Mouse (Mus musculus): ENCODE measurements at regions not wholly inside any gene's neighbourhood (a gene's known extent, or its start where the extent isn't known, plus 50 kb on each side); places are given as distances from the start of the nearest gene placed in this dataset.

- no peak for TF ChIP-seq CTCF (IDR thresholded peaks at IDR 0.05)
- no peak for TF ChIP-seq EP300 (IDR thresholded peaks at IDR 0.05)
- H3K9ac ChIP-seq (replicated peaks; ENCODE audit: low read depth) = no peak overlapping the region
These were observed 56.0 kb upstream of the Il15 start for GRCm38 (mm10) chr8:82459007-82459406.

DNA sequence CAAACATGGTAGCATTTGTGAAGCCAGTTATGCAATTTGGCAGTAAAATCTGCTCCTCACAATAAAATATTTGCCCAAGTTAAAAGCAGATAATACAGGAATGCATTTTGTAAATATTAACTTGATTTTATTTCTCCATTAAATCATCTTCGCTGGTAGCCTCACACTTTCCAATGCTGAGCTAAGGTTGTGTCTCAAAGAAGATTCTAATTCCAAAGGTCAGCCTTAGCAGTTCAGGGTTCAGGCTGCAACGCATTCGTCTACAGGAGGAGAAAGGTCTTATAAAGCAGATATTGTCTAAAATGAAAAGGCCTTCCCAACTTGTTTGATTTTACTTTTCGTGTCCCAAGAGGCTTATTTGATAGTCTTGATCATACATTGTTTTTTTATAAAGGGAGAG is 51.0 kb upstream of the Il15 start:
- Histone ChIP-seq H3K36me3 (ENCODE audit: insufficient read depth, low read length) (no peaks in the 10 kb centered on the region), H3K4me2 (replicated peaks; ENCODE audit: low read depth, low read length) (no peak overlapping the region), H3K9me3 (ENCODE audit: low read length) (no peaks in the 10 kb centered on the region), H3K27me3 (replicated peaks; ENCODE audit: insufficient read depth, low read length) (no peaks in the 10 kb centered on the region), H3K4me3 (ENCODE audit: low read depth, low read length) (no peak overlapping the region), H3K27ac (ENCODE audit: low read length) (no peak overlapping the region), H3K9ac (replicated peaks; ENCODE audit: low read depth) (no peak overlapping the region), H3K4me1 (ENCODE audit: insufficient read depth, low read depth, low read length) (no peaks in the 10 kb centered on the region)
- no peak for TF ChIP-seq EP300 (IDR thresholded peaks at IDR 0.05)
- TF ChIP-seq CTCF (IDR thresholded peaks at IDR 0.05) = no peak
- DNase-seq (ENCODE audit: low spot score) = no peak
- 56% methylated on average over 4 of the region's 4 CpGs for WGBS
- no peak for ATAC-seq

More at GRCm38 (mm10) chr8:82459007-82459406, 56.0 kb upstream of the Il15 start:
- Histone ChIP-seq H3K27me3 (replicated peaks; ENCODE audit: insufficient read depth, low read length) (no peaks in the 10 kb centered on the region), H3K4me3 (ENCODE audit: low read depth, low read length) (no peak overlapping the region), H3K27ac (ENCODE audit: low read length) (no peak overlapping the region), H3K4me1 (ENCODE audit: insufficient read depth, low read depth, low read length) (no peaks in the 10 kb centered on the region), H3K4me2 (replicated peaks; ENCODE audit: low read depth, low read length) (no peak overlapping the region), H3K36me3 (ENCODE audit: insufficient read depth, low read length) (no peaks in the 10 kb centered on the region), H3K9me3 (ENCODE audit: low read length) (no peaks in the 10 kb centered on the region)
- no peak for DNase-seq (ENCODE audit: low spot score)
- no peak for ATAC-seq
